Mouse (Mus musculus): ENCODE measurements around the gene Rnps1.

Rnps1 gene

GRCm38 (mm10) chr17:24470701-24471527, 56.5 kb downstream of the Rnps1 start:
- no peak for DNase-seq (ENCODE audit: low spot score)

- DNase-seq (ENCODE audit: low spot score) = no peak
These were observed 58.1 kb downstream of the Rnps1 start for GRCm38 (mm10) chr17:24472512-24472911.

- no peak for DNase-seq (ENCODE audit: low spot score)
These were observed 59.4 kb downstream of the Rnps1 start, which contains the start of gene Bricd5 for GRCm38 (mm10) chr17:24473612-24474275. TSS of gene Bricd5 (plus strand) at chr17:24473884.

- DNase-seq (ENCODE audit: low spot score) = no peak
These were observed 60.2 kb downstream of the Rnps1 start for GRCm38 (mm10) chr17:24474557-24474956.
